Mouse (Mus musculus) stomach, postnatal 0 days (tissue): ENCODE data around the gene Fam173b. TPM values are rescaled to one million over a fixed set of nuclear protein-coding genes. Genes with fewer than 3 reads are reported as not detected.
A peak's percentile ranks its signal among the peaks of the same experiment; 100 is the strongest.

Experiments used
- ATAC-seq: fragments of 200-750 bp; cut with Nextera tagmentation; 2 replicates; pipeline ENCODE4 v1.8.0; 2017; ENCODE audit not compliant: low FRiP score, low TSS enrichment
- DNase-seq: peaks from one replicate; pipeline ENCODE4 v3.0.0-alpha.2; 2016; ENCODE audit warnings: low spot score
- H3K27ac ChIP-seq: fragments of 300-500 bp; sonication (generic); replicated peaks from 2 replicates; pipeline ENCODE4 v1.5.1; 2014; ENCODE audit warnings: mild to moderate bottlenecking, control low read depth
- H3K27me3 ChIP-seq: fragments of 300-500 bp; sonication (generic); 2 replicates; pipeline ENCODE4 v1.6.1; 2014; ENCODE audit warnings: low read length; ENCODE audit not compliant: control insufficient read depth, insufficient read depth
- H3K36me3 ChIP-seq: fragments of 300-500 bp; sonication (generic); 2 replicates; pipeline ENCODE4 v1.6.1; 2014; ENCODE audit warnings: low read length, mixed read lengths; ENCODE audit not compliant: control insufficient read depth, insufficient read depth
- H3K4me1 ChIP-seq: fragments of 300-500 bp; sonication (generic); replicated peaks from 2 replicates; pipeline ENCODE4 v1.6.1; 2014; ENCODE audit warnings: antibody characterized with exemption; ENCODE audit not compliant: control insufficient read depth, insufficient read depth
- H3K4me2 ChIP-seq: fragments of 300-500 bp; sonication (generic); replicated peaks from 2 replicates; pipeline ENCODE4 v1.6.1; 2014; ENCODE audit warnings: low read depth, mild to moderate bottlenecking, control low read depth, moderate library complexity
- H3K4me3 ChIP-seq: fragments of 300-500 bp; sonication (generic); 2 replicates; pipeline ENCODE4 v1.5.1; 2014; ENCODE audit warnings: low read depth, low read length, control low read depth
- H3K9ac ChIP-seq: fragments of 300-500 bp; sonication (generic); 2 replicates; pipeline ENCODE4 v1.6.1; 2014; ENCODE audit warnings: mild to moderate bottlenecking, low read length, control low read depth, mixed read lengths
- H3K9me3 ChIP-seq: fragments of 300-500 bp; sonication (generic); 2 replicates; pipeline ENCODE4 v1.6.1; 2016; ENCODE audit warnings: low read length; ENCODE audit not compliant: control insufficient read depth
- CTCF ChIP-seq: IDR thresholded peaks from 2 replicates; pipeline ENCODE4 v1.5.1; 2016; ENCODE audit warnings: antibody characterized with exemption, low read depth, mild to moderate bottlenecking, moderate library complexity
- EP300 ChIP-seq: optimal IDR thresholded peaks from 2 replicates; pipeline ENCODE3; 2016; ENCODE audit warnings: antibody characterized with exemption
- WGBS: fragments of 180-500 bp; shearing (Covaris S2); extraction: QIAGEN DNeasy Blood & Tissue Kit; methylation state at CpG from one replicate; pipeline ENCODE4 v1.1.7; 2014; 5-methylcytosine and 5-hydroxymethylcytosine counted together
- polyA plus RNA-seq: library from polyadenylated mRNA; unstranded; fragments of >200 nt; fragmentation: Nextera tagmentation; extraction: Ambion mirVana; gene quantifications from 2 replicates; pipeline ENCODE4 v1.2.1, GENCODE M21; 2015

The Fam173b gene
- polyA plus RNA-seq, result 9.9 and 10.4 TPM in 2 replicates

GRCm38 (mm10) chr15:31601646-31602374, at the start of gene Fam173b, which contains the start of gene Cct5:
TSS of gene Fam173b (plus strand) at chr15:31601852.
TSS of gene Cct5 (minus strand) at chr15:31601804.
- WGBS, result under 1% methylated on average over 63 of the region's 63 CpGs
- Histone ChIP-seq H3K36me3 (peaks cover 4% of the 10 kb centered on the region; the same call in 1 of the 2 replicates), H3K27ac (peak within 1 kb of the TSS; percentile 91), H3K4me3 (peak within 1 kb of the TSS; percentile 84), H3K9me3 (no peaks in the 10 kb centered on the region), H3K4me1 (peaks cover 11% of the 10 kb centered on the region; the same call in 1 of the 2 replicates), H3K4me2 (peak within 1 kb of the TSS; percentile 93), H3K9ac (peak within 1 kb of the TSS; percentile 91), H3K27me3 (no peaks in the 10 kb centered on the region)
- TF ChIP-seq CTCF, result no peak
- peak; percentile 97 for TF ChIP-seq EP300
- ATAC-seq (peak; percentile 92), DNase-seq (peak; percentile 97)

GRCm38 (mm10) chr15:31554855-31555254, 46.8 kb upstream of the Fam173b start:
- Histone ChIP-seq H3K36me3 (no peaks in the 10 kb centered on the region), H3K4me2 (no peak overlapping the region), H3K4me3 (no peak overlapping the region), H3K9me3 (no peaks in the 10 kb centered on the region), H3K27ac (no peak overlapping the region), H3K4me1 (no peaks in the 10 kb centered on the region), H3K9ac (no peak overlapping the region), H3K27me3 (no peaks in the 10 kb centered on the region)
- TF ChIP-seq CTCF (no peak), EP300 (no peak)
- DNase-seq, result no peak
- ATAC-seq, result no peak
- WGBS, result 89% methylated on average over 2 of the region's 2 CpGs

GRCm38 (mm10) chr15:31561390-31561789, 40.3 kb upstream of the Fam173b start:
- H3K9me3 ChIP-seq, result no peaks in the 10 kb centered on the region
- no peak overlapping the region for H3K4me3 ChIP-seq
- no peak for ATAC-seq

GRCm38 (mm10) chr15:31561976-31562375, 39.7 kb upstream of the Fam173b start:
- no peak for ATAC-seq
- Histone ChIP-seq H3K4me2 (no peak overlapping the region), H3K9me3 (no peaks in the 10 kb centered on the region), H3K4me1 (no peaks in the 10 kb centered on the region), H3K27ac (no peak overlapping the region), H3K27me3 (no peaks in the 10 kb centered on the region), H3K4me3 (no peak overlapping the region), H3K36me3 (no peaks in the 10 kb centered on the region), H3K9ac (no peak overlapping the region)
- DNase-seq, result no peak
- 93% methylated on average over 4 of the region's 4 CpGs for WGBS
- TF ChIP-seq CTCF, result no peak
- TF ChIP-seq EP300, result no peak

More at GRCm38 (mm10) chr15:31561390-31561789, 40.3 kb upstream of the Fam173b start:
- no peak for DNase-seq
- no peaks in the 10 kb centered on the region for H3K27me3 ChIP-seq
- no peak for TF ChIP-seq CTCF
- TF ChIP-seq EP300, result no peak
- no peak overlapping the region for H3K9ac ChIP-seq
- no peaks in the 10 kb centered on the region for H3K36me3 ChIP-seq
- H3K4me2 ChIP-seq, result no peak overlapping the region
- 76% methylated on average over 6 of the region's 6 CpGs for WGBS
- no peaks in the 10 kb centered on the region for H3K4me1 ChIP-seq
- no peak overlapping the region for H3K27ac ChIP-seq

- no peaks in the 10 kb centered on the region for H3K9me3 ChIP-seq
- DNase-seq, result no peak
- no peaks in the 10 kb centered on the region for H3K36me3 ChIP-seq
- ATAC-seq, result no peak
- no peaks in the 10 kb centered on the region for H3K4me1 ChIP-seq
- no peak overlapping the region for H3K27ac ChIP-seq
- no peak overlapping the region for H3K4me3 ChIP-seq
- WGBS, result 71% methylated on average over 8 of the region's 8 CpGs
- no peak overlapping the region for H3K9ac ChIP-seq
- no peak overlapping the region for H3K4me2 ChIP-seq
- TF ChIP-seq CTCF (no peak), EP300 (no peak)
- H3K27me3 ChIP-seq, result no peaks in the 10 kb centered on the region
These were observed 38.8 kb upstream of the Fam173b start for GRCm38 (mm10) chr15:31562847-31563246.
